Mouse (Mus musculus): ENCODE data around the gene Brip1. TPM values are rescaled to one million over a fixed set of nuclear protein-coding genes. Genes with fewer than 3 reads are reported as not detected.

Gene Brip1
- polyA plus RNA-seq (2015; fragmentation: Nextera tagmentation; extraction: Ambion mirVana), result 3.4 and 3.6 TPM in 2 replicates

GRCm38 (mm10) chr11:86201037-86201786 lies at the start of gene Brip1:
Gene Brip1, minus strand, starts transcription at chr11:86201193.
- under 1% methylated on average over 60 of the region's 60 CpGs for WGBS
- peak within 1 kb of the TSS; percentile 65 for H3K27ac ChIP-seq
- H3K9me3 ChIP-seq, result peaks cover 15% of the 10 kb centered on the region
- H3K4me3 ChIP-seq (replicated peaks), result peak within 1 kb of the TSS; percentile 77
- peaks cover 37% of the 10 kb centered on the region for H3K36me3 ChIP-seq
- no peaks in the 10 kb centered on the region for H3K27me3 ChIP-seq
- peak within 1 kb of the TSS; percentile 83 for H3K4me2 ChIP-seq (replicated peaks)
- peak; percentile 99 for ATAC-seq
- peaks cover 14% of the 10 kb centered on the region for H3K4me1 ChIP-seq (replicated peaks)
- peak within 1 kb of the TSS; percentile 82 for H3K9ac ChIP-seq (replicated peaks)

- Histone ChIP-seq H3K27ac (no peak overlapping the region), H3K9me3 (no peaks in the 10 kb centered on the region), H3K4me3 (replicated peaks) (no peak overlapping the region), H3K36me3 (peaks cover 68% of the 10 kb centered on the region), H3K9ac (replicated peaks) (no peak overlapping the region), H3K27me3 (no peaks in the 10 kb centered on the region), H3K4me1 (replicated peaks) (no peaks in the 10 kb centered on the region), H3K4me2 (replicated peaks) (no peak overlapping the region)
- ATAC-seq, result no peak
- 96% methylated on average over 4 of the region's 4 CpGs for WGBS
Observed at GRCm38 (mm10) chr11:86232446-86232845, 31.5 kb upstream of the Brip1 start.

- Histone ChIP-seq H3K4me1 (replicated peaks) (no peaks in the 10 kb centered on the region), H3K27me3 (no peaks in the 10 kb centered on the region), H3K9me3 (no peaks in the 10 kb centered on the region), H3K4me2 (replicated peaks) (no peak overlapping the region), H3K27ac (no peak overlapping the region), H3K4me3 (replicated peaks) (no peak overlapping the region), H3K9ac (replicated peaks) (no peak overlapping the region), H3K36me3 (peaks cover 67% of the 10 kb centered on the region)
- ATAC-seq, result no peak
- 96% methylated on average over 13 of the region's 13 CpGs for WGBS
Observed at GRCm38 (mm10) chr11:86231781-86232350, 30.9 kb upstream of the Brip1 start.

GRCm38 (mm10) chr11:86226646-86227180 lies 25.7 kb upstream of the Brip1 start:
- 90% methylated on average over 8 of the region's 8 CpGs for WGBS
- peaks cover 72% of the 10 kb centered on the region for H3K36me3 ChIP-seq

GRCm38 (mm10) chr11:86225761-86226160 lies 24.8 kb upstream of the Brip1 start:
- H3K27me3 ChIP-seq, result no peaks in the 10 kb centered on the region
- no peak overlapping the region for H3K9ac ChIP-seq (replicated peaks)
- H3K4me3 ChIP-seq (replicated peaks), result no peak overlapping the region
- H3K36me3 ChIP-seq, result peaks cover 65% of the 10 kb centered on the region
- no peak overlapping the region for H3K4me2 ChIP-seq (replicated peaks)
- H3K27ac ChIP-seq, result no peak overlapping the region
- 88% methylated on average over 4 of the region's 4 CpGs for whole genome bisulfite sequencing
- H3K9me3 ChIP-seq, result no peaks in the 10 kb centered on the region
- ATAC-seq, result no peak
- no peaks in the 10 kb centered on the region for H3K4me1 ChIP-seq (replicated peaks)

More at GRCm38 (mm10) chr11:86226646-86227180, 25.7 kb upstream of the Brip1 start:
- Histone ChIP-seq H3K27ac (no peak overlapping the region), H3K27me3 (no peaks in the 10 kb centered on the region), H3K4me1 (replicated peaks) (no peaks in the 10 kb centered on the region), H3K9ac (replicated peaks) (no peak overlapping the region), H3K4me3 (replicated peaks) (no peak overlapping the region), H3K4me2 (replicated peaks) (no peak overlapping the region), H3K9me3 (no peaks in the 10 kb centered on the region)
- no peak for ATAC-seq

GRCm38 (mm10) chr11:86211803-86212202 lies 10.8 kb upstream of the Brip1 start:
- H3K4me2 ChIP-seq (replicated peaks), result no peak overlapping the region
- 88% methylated on average over 1 of the region's 1 CpGs for WGBS
- H3K27ac ChIP-seq, result no peak overlapping the region
- H3K9me3 ChIP-seq, result no peaks in the 10 kb centered on the region
- H3K9ac ChIP-seq (replicated peaks), result no peak overlapping the region
- H3K36me3 ChIP-seq, result peaks cover 69% of the 10 kb centered on the region
- no peaks in the 10 kb centered on the region for H3K27me3 ChIP-seq
- no peaks in the 10 kb centered on the region for H3K4me1 ChIP-seq (replicated peaks)
- no peak overlapping the region for H3K4me3 ChIP-seq (replicated peaks)
- no peak for ATAC-seq

- Histone ChIP-seq H3K9me3 (peaks cover 8% of the 10 kb centered on the region; the same call in 1 of the 2 replicates), H3K4me1 (replicated peaks) (no peaks in the 10 kb centered on the region), H3K27ac (no peak overlapping the region), H3K36me3 (peaks cover 72% of the 10 kb centered on the region), H3K4me3 (replicated peaks) (no peak overlapping the region), H3K27me3 (no peaks in the 10 kb centered on the region), H3K4me2 (replicated peaks) (no peak overlapping the region), H3K9ac (replicated peaks) (no peak overlapping the region)
- no peak for ATAC-seq
- 94% methylated on average over 2 of the region's 2 CpGs for WGBS
Observed at GRCm38 (mm10) chr11:86209123-86209522, 8.1 kb upstream of the Brip1 start.

- H3K36me3 ChIP-seq, result peaks cover 69% of the 10 kb centered on the region
Observed at GRCm38 (mm10) chr11:86205876-86206275, 4.9 kb upstream of the Brip1 start.

GRCm38 (mm10) chr11:86205031-86205430 lies 4.0 kb upstream of the Brip1 start:
- H3K27me3 ChIP-seq, result no peaks in the 10 kb centered on the region
- no peak overlapping the region for H3K4me3 ChIP-seq (replicated peaks)
- H3K9me3 ChIP-seq, result peaks cover 15% of the 10 kb centered on the region
- ATAC-seq, result no peak
- peaks cover 69% of the 10 kb centered on the region for H3K36me3 ChIP-seq
- 98% methylated on average over 5 of the region's 5 CpGs for WGBS
- no peak overlapping the region for H3K4me2 ChIP-seq (replicated peaks)
- H3K27ac ChIP-seq, result no peak overlapping the region
- no peak overlapping the region for H3K9ac ChIP-seq (replicated peaks)
- H3K4me1 ChIP-seq (replicated peaks), result peaks cover 13% of the 10 kb centered on the region

More at GRCm38 (mm10) chr11:86205876-86206275, 4.9 kb upstream of the Brip1 start:
- Histone ChIP-seq H3K4me1 (replicated peaks) (peaks cover 11% of the 10 kb centered on the region), H3K27me3 (no peaks in the 10 kb centered on the region), H3K4me3 (replicated peaks) (no peak overlapping the region), H3K9ac (replicated peaks) (no peak overlapping the region), H3K27ac (no peak overlapping the region), H3K9me3 (peaks cover 15% of the 10 kb centered on the region), H3K4me2 (replicated peaks) (no peak overlapping the region)
- ATAC-seq, result no peak
- WGBS, result 97% methylated on average over 4 of the region's 4 CpGs

GRCm38 (mm10) chr11:86201901-86202675 lies 1.1 kb upstream of the Brip1 start:
- H3K9me3 ChIP-seq, result peaks cover 15% of the 10 kb centered on the region
- peak overlapping the region; percentile 65; the same call in 1 of the 2 replicates for H3K27ac ChIP-seq
- H3K36me3 ChIP-seq, result peaks cover 46% of the 10 kb centered on the region
- peak overlapping the region; percentile 82 for H3K9ac ChIP-seq (replicated peaks)
- H3K27me3 ChIP-seq, result no peaks in the 10 kb centered on the region
- H3K4me3 ChIP-seq (replicated peaks), result peak overlapping the region; percentile 77
- 54% methylated on average over 16 of the region's 16 CpGs for WGBS
- peaks cover 14% of the 10 kb centered on the region for H3K4me1 ChIP-seq (replicated peaks)
- no peak for ATAC-seq
- H3K4me2 ChIP-seq (replicated peaks), result peak overlapping the region; percentile 78

- peak; percentile 83 for ATAC-seq
Observed at GRCm38 (mm10) chr11:86200460-86201021, 452 bp downstream of the Brip1 start.

More at GRCm38 (mm10) chr11:86200460-86201021, 452 bp downstream of the Brip1 start:
- Histone ChIP-seq H3K9ac (replicated peaks) (peak overlapping the region; percentile 65), H3K4me2 (replicated peaks) (peak overlapping the region; percentile 83), H3K27ac (no peak overlapping the region), H3K9me3 (peaks cover 11% of the 10 kb centered on the region), H3K36me3 (peaks cover 30% of the 10 kb centered on the region), H3K4me1 (replicated peaks) (peaks cover 14% of the 10 kb centered on the region), H3K4me3 (replicated peaks) (peak overlapping the region; percentile 77), H3K27me3 (no peaks in the 10 kb centered on the region)
- WGBS, result under 1% methylated on average over 21 of the region's 21 CpGs

Data from midbrain, embryonic 13.5 days (tissue).